Mouse (Mus musculus): ENCODE results near the gene Zcchc24. TPM values are rescaled to one million over a fixed set of nuclear protein-coding genes. Genes with fewer than 3 reads are reported as not detected.
A peak's percentile ranks its signal among the peaks of the same experiment; 100 is the strongest.

Gene Zcchc24
- polyA plus RNA-seq, 1 experiment from 2014 or later: 25.1 TPM

DNA sequence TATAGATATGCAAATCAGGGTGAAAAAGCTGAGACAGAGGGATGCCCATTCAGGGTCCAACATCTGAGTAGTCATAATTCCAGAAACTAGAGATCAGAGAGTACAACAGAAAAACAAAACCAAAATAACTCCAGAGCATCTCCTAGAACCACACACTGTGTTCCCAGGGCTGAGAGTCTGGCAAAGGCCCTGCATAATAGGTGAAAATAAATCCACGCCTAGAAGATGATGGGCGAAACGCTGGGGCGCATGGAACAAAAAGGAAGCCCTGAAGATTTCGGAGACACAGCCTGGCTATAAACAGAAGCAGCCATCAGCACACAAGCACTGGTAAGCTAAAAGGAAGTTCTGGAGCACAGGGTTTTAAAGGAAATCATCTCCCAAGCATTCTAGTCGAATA lies 26.2 kb upstream of the Zcchc24 start:
- Histone ChIP-seq H3K4me2 (replicated peaks) (no peak overlapping the region), H3K4me1 (peaks cover 14% of the 10 kb centered on the region; the same call in 1 of the 2 replicates), H3K4me3 (no peak overlapping the region), H3K36me3 (no peaks in the 10 kb centered on the region), H3K27me3 (peaks cover 6% of the 10 kb centered on the region), H3K9me3 (replicated peaks) (no peaks in the 10 kb centered on the region; the same call in 1 of the 2 replicates), H3K9ac (no peak overlapping the region), H3K27ac (0 out of 2 replicates have a peak overlapping the region, but pooled peaks have one; percentile 2)
- whole genome bisulfite sequencing: 72% methylated on average over 6 of the region's 6 CpGs
- no peak for ATAC-seq (ENCODE audit: low FRiP score)

DNA sequence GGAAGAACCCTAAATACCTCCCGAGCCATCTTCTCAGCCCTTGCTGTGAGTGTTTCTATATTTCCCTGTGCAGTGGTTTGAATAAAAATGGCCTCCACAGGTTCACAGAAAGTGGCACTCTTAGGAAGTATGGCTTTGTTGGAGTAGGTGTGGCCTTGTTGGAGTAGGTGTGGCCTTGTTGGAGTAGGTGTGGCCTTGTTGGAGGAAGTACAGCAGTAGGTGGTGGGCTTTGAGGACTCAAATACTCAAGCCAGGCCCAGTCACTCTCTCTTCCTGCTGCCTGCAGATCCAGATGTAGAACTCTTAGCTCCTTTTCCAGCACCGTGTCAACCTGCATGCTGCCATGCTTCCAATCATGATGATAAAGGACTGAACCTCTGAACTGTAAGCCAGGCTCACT lies 25.5 kb upstream of the Zcchc24 start:
- Histone ChIP-seq H3K36me3 (no peaks in the 10 kb centered on the region), H3K9ac (no peak overlapping the region), H3K4me3 (no peak overlapping the region), H3K9me3 (replicated peaks) (no peaks in the 10 kb centered on the region; the same call in 1 of the 2 replicates), H3K27me3 (peaks cover 2% of the 10 kb centered on the region), H3K4me1 (peaks cover 10% of the 10 kb centered on the region; the same call in 1 of the 2 replicates), H3K27ac (no peak overlapping the region), H3K4me2 (replicated peaks) (no peak overlapping the region)
- ATAC-seq (ENCODE audit: low FRiP score): no peak
- WGBS: 93% methylated on average over 2 of the region's 2 CpGs

DNA sequence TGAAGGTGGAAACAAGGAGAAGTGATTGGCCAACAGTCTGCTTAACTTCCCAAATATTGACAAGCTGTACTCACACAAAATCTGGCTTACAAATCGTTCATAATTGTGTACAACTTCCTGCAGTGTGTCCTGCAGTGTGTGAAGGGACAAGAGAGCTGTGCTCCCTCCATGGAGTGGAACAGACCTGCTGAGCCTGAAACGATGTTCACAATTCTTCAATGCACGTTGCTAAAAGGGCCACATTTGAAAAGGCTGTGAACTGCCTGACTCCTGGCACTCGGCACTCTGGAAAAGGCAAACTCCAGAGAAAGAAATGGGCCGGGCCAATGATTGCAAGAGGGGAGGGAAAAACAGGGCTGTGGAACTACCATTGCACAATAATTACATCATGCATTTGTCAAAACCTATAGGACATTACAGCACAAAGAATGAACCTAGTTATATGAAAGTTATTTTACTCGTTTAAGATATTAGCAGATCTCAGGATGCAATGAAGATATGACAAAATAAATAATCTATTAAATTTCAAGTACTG lies 22.0 kb upstream of the Zcchc24 start:
- no peaks in the 10 kb centered on the region for H3K36me3 ChIP-seq
- no peak overlapping the region for H3K4me2 ChIP-seq (replicated peaks)
- no peaks in the 10 kb centered on the region; the same call in 1 of the 2 replicates for H3K9me3 ChIP-seq (replicated peaks)
- no peak overlapping the region for H3K9ac ChIP-seq
- no peaks in the 10 kb centered on the region for H3K27me3 ChIP-seq
- no peak for ATAC-seq (ENCODE audit: low FRiP score)
- 64% methylated on average over 6 of the region's 6 CpGs for WGBS
- H3K4me3 ChIP-seq: no peak overlapping the region
- no peak overlapping the region for H3K27ac ChIP-seq
- H3K4me1 ChIP-seq: peaks cover 3% of the 10 kb centered on the region; the same call in 1 of the 2 replicates

DNA sequence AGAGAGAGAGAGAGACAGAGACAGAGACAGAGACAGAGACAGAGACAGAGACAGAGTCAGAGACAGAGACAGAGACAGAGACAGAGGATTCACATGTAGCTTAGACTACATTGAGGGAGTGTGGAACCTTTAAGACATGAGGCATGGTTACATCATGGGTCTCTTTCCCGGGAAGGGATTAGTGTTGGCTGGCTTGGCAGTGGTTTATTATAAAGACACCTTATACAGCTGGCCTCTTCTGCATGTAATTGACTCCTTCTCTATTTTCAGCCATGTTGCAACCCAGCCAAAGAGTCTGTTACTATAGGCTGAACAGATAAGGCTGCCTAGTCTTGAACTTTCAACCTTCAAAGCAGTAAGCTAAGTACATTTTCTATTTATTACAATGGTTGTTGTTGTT lies 21.1 kb upstream of the Zcchc24 start:
- no peak for ATAC-seq (ENCODE audit: low FRiP score)

DNA sequence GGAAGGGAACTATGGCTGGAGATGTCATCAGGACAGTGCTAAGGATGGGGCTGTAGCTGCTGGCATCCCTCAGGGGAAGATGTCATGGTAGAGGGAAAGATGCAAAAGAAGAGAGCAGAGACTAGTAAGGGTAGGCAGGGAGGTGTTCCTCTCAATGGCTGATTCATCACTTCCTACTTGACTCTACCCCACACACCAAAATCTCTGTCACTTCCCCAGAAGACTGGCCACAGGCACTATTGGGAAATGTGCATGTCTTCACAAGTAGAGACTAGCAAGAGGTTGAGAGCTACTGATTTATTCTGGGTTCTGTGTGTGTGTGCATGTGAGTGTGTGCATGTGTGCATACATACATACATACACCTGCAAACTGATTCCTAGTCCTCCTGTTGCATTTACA lies 20.4 kb upstream of the Zcchc24 start:
- Histone ChIP-seq H3K4me2 (replicated peaks) (no peak overlapping the region), H3K4me1 (no peaks in the 10 kb centered on the region), H3K4me3 (no peak overlapping the region), H3K27ac (no peak overlapping the region), H3K9ac (no peak overlapping the region), H3K9me3 (replicated peaks) (no peaks in the 10 kb centered on the region; the same call in 1 of the 2 replicates), H3K36me3 (no peaks in the 10 kb centered on the region), H3K27me3 (no peaks in the 10 kb centered on the region)
- ATAC-seq (ENCODE audit: low FRiP score): no peak

More for the DNA sequence above, 21.1 kb upstream of the Zcchc24 start:
- 77% methylated on average over 1 of the region's 1 CpGs for WGBS
- no peaks in the 10 kb centered on the region for H3K36me3 ChIP-seq
- no peaks in the 10 kb centered on the region; the same call in 1 of the 2 replicates for H3K9me3 ChIP-seq (replicated peaks)
- H3K27me3 ChIP-seq: no peaks in the 10 kb centered on the region
- no peak overlapping the region for H3K27ac ChIP-seq
- no peak overlapping the region for H3K4me2 ChIP-seq (replicated peaks)
- H3K4me1 ChIP-seq: no peaks in the 10 kb centered on the region
- H3K4me3 ChIP-seq: no peak overlapping the region
- H3K9ac ChIP-seq: no peak overlapping the region

DNA sequence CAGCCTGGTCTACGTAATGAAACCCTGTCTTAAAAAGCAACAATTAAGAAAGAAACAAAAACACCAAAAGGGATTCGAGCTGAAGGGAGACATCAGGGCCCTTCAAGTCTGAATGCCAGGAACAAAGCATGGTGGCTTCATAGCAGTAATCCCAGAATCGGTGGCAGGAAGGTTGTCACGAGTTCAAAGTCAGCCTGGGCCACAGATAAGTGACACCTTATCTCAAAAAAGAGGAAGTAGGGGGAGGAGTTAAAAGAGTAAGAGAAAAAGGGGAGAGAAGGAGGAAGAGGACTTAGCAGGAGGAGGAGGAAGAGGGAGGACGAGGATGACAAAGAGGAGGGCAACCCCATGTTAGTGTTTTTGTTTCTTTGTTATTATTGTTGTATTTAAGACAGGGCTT lies 19.4 kb upstream of the Zcchc24 start:
- no peak overlapping the region for H3K9ac ChIP-seq
- H3K27me3 ChIP-seq: no peaks in the 10 kb centered on the region
- WGBS: 73% methylated on average over 5 of the region's 5 CpGs
- H3K4me3 ChIP-seq: no peak overlapping the region
- H3K27ac ChIP-seq: no peak overlapping the region
- no peaks in the 10 kb centered on the region for H3K36me3 ChIP-seq
- H3K4me2 ChIP-seq (replicated peaks): no peak overlapping the region
- H3K9me3 ChIP-seq (replicated peaks): no peaks in the 10 kb centered on the region
- no peak for ATAC-seq (ENCODE audit: low FRiP score)
- H3K4me1 ChIP-seq: no peaks in the 10 kb centered on the region; the same call in 1 of the 2 replicates

DNA sequence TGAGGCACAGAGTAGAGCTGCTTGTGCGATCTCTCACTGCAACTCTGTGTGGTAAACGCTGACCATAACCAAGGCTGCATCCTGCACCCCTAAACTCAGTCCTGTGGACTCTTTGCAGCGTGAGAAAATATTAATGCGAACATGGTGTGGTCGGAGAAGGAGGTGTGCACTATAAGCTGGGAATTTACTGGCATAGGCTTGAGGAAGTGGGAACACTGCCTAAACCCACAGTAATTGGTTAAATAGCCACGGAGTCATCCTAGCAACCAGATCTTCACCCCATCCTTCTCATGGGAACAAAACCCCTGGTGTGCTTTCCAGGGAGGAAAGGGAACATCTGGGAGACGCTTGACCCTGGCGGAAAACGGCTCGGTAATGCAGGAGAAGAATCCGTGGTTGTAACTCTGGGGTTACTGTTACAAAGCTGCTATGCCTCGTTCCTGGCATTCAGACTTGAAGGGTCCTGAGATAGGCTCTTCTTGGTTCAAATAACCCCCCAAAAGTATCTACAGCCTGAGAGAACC lies 18.6 kb upstream of the Zcchc24 start:
- H3K4me1 ChIP-seq: peaks cover 5% of the 10 kb centered on the region
- no peaks in the 10 kb centered on the region for H3K27me3 ChIP-seq
- no peak overlapping the region for H3K4me3 ChIP-seq
- no peak overlapping the region for H3K27ac ChIP-seq
- WGBS: 79% methylated on average over 12 of the region's 12 CpGs
- no peaks in the 10 kb centered on the region for H3K36me3 ChIP-seq
- no peaks in the 10 kb centered on the region for H3K9me3 ChIP-seq (replicated peaks)
- no peak overlapping the region for H3K9ac ChIP-seq
- no peak overlapping the region for H3K4me2 ChIP-seq (replicated peaks)
- ATAC-seq (ENCODE audit: low FRiP score): no peak

DNA sequence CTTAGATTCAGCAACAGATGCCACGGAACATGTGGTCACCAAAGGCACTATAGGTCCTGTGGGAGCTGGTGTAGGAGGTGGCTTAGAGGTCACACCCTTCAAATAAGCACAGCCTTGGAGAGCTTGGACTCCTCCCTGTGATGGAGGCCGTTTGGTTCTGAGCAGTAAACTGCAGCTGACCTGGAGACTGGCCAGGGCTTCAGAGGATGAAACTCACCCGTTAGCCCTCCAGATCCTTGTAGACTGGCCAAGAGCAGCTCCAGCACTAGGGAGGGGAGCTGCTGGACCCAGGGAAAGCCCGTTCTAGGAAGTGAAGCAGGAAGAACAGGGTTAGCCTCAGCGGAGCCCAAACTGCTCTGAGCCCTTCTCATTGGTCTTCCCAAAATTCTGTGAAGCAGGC lies 18.1 kb upstream of the Zcchc24 start:
- Histone ChIP-seq H3K9me3 (replicated peaks) (no peaks in the 10 kb centered on the region), H3K4me3 (no peak overlapping the region), H3K27ac (no peak overlapping the region), H3K27me3 (no peaks in the 10 kb centered on the region), H3K36me3 (no peaks in the 10 kb centered on the region), H3K4me1 (peaks cover 9% of the 10 kb centered on the region), H3K4me2 (replicated peaks) (no peak overlapping the region), H3K9ac (no peak overlapping the region)
- 66% methylated on average over 5 of the region's 5 CpGs for WGBS
- no peak for ATAC-seq (ENCODE audit: low FRiP score)

DNA sequence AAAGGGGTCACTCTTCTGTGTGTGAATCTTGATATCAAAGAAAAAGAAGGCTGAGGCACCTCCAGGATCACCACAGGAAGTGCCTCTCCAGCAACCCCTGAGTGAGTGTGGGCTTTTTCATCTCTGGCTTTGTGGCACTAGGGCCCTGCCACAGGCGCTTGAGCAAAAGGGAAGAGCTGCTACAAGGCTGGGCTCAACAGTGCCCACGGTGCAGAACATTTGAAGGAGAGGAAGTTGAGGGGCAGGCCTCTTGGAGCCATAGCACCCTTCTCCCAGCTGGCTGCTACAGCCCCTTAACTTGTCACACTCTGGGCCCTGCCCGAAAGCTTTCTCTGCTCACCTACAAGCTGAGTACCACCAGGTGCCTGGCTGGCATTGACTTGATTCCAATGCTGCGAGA lies 16.4 kb upstream of the Zcchc24 start:
- Histone ChIP-seq H3K4me1 (peaks cover 9% of the 10 kb centered on the region), H3K9ac (no peak overlapping the region), H3K4me2 (replicated peaks) (no peak overlapping the region), H3K4me3 (no peak overlapping the region), H3K27ac (no peak overlapping the region), H3K9me3 (replicated peaks) (no peaks in the 10 kb centered on the region), H3K36me3 (no peaks in the 10 kb centered on the region), H3K27me3 (no peaks in the 10 kb centered on the region)
- 87% methylated on average over 4 of the region's 4 CpGs for WGBS
- ATAC-seq (ENCODE audit: low FRiP score): no peak

DNA sequence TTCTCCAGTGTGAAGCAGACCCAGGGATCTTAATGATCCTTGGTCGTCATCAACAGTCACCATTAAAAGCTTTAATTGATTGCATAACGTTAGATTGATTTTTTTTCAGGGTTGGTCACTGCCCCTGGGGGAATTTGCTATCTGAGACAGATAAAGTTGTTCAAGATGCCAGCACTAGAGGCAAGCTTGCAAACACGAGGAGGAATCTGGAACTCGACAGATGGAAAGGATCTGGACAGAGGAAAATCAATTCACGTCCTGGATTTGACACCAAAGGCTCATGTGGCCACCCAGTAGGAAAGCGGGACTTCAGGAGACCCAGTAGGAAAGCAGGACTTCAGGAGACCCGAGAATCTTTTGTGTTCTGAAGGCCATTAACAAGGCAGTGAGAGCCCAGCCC lies 14.4 kb upstream of the Zcchc24 start:
- H3K9ac ChIP-seq: no peak overlapping the region
- no peak overlapping the region for H3K4me3 ChIP-seq
- ATAC-seq (ENCODE audit: low FRiP score): no peak
- no peaks in the 10 kb centered on the region for H3K27me3 ChIP-seq
- H3K9me3 ChIP-seq (replicated peaks): no peaks in the 10 kb centered on the region
- H3K36me3 ChIP-seq: no peaks in the 10 kb centered on the region
- H3K4me1 ChIP-seq: peaks cover 9% of the 10 kb centered on the region
- H3K27ac ChIP-seq: no peak overlapping the region
- 62% methylated on average over 7 of the region's 7 CpGs for WGBS
- H3K4me2 ChIP-seq (replicated peaks): no peak overlapping the region

DNA sequence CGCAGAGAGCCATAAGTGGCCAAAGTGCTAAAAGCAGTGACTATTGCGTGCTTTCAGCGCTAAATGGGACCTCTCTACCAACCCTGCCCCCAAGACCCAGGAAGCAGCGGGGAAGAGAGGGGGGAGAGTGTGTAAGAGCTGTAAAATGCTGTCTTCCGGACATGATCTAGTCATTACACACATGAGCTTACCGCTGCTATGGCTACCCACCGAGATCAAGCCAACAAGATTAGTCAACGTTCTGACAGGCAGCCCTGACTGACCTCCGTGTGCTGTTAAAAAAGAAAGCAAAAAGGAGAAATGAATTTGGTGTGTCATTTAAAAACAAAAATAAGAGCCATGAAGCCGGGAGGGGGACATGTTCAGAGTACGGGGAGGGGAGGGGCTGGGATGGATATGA lies 11.8 kb upstream of the Zcchc24 start:
- Histone ChIP-seq H3K9me3 (replicated peaks) (no peaks in the 10 kb centered on the region), H3K27ac (no peak overlapping the region), H3K36me3 (no peaks in the 10 kb centered on the region), H3K4me1 (peaks cover 9% of the 10 kb centered on the region), H3K27me3 (no peaks in the 10 kb centered on the region), H3K4me2 (replicated peaks) (no peak overlapping the region), H3K9ac (no peak overlapping the region), H3K4me3 (no peak overlapping the region)
- 77% methylated on average over 11 of the region's 11 CpGs for WGBS
- no peak for ATAC-seq (ENCODE audit: low FRiP score)

DNA sequence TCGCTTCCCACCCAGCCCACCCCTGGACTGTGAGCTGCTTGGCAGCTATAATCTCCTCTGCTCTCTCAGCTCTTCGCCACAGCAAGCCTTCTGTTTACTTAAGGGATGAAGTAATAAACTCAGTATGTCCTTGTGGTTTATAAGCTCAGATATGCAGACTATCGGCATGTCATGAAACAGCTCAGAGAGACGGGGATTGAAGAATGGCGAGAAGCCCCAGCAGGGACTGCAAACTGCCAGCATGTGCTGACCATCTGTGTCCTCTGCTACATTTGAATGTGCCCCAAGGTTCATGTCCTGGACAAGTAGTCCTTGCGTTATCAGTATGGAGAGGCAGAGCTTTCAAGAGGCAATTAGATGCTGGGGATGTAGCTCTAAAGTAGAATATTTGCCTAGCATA lies 7.5 kb upstream of the Zcchc24 start:
- no peaks in the 10 kb centered on the region for H3K27me3 ChIP-seq
- H3K27ac ChIP-seq: no peak overlapping the region
- 68% methylated on average over 6 of the region's 6 CpGs for WGBS
- H3K9ac ChIP-seq: no peak overlapping the region
- H3K36me3 ChIP-seq: no peaks in the 10 kb centered on the region
- H3K4me3 ChIP-seq: no peak overlapping the region
- ATAC-seq (ENCODE audit: low FRiP score): no peak
- H3K4me1 ChIP-seq: 0 out of 2 replicates have a peak, but pooled peaks cover 4% of the 10 kb centered on the region
- H3K4me2 ChIP-seq (replicated peaks): no peak overlapping the region
- no peaks in the 10 kb centered on the region for H3K9me3 ChIP-seq (replicated peaks)

DNA sequence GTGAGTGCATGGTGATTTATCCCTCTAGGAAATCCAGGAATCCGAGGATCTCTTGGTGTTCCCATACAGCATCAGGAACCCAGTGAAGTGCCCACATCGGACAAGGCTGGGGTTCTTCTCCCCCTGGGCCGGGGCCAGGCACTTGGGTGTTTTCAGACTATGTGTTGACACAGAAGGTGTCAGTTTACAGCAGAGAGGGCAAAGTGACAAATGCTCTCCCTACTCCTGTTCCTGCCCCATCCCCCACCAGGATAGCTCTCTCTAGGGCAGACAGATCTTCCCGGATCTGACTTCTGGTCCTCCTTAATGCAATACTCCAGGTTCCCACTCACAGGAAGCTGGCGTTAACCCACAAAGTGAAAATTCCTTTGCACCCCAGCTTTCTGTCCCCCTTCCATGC lies 5.3 kb upstream of the Zcchc24 start:
- H3K9me3 ChIP-seq (replicated peaks): no peaks in the 10 kb centered on the region
- no peak overlapping the region for H3K27ac ChIP-seq
- H3K36me3 ChIP-seq: no peaks in the 10 kb centered on the region
- H3K4me1 ChIP-seq: peaks cover 13% of the 10 kb centered on the region
- no peaks in the 10 kb centered on the region for H3K27me3 ChIP-seq
- ATAC-seq (ENCODE audit: low FRiP score): no peak
- no peak overlapping the region for H3K4me2 ChIP-seq (replicated peaks)
- WGBS: 38% methylated on average over 5 of the region's 5 CpGs
- no peak overlapping the region for H3K9ac ChIP-seq
- no peak overlapping the region for H3K4me3 ChIP-seq

Measured in hindbrain, embryonic 12.5 days (tissue).